Mouse (Mus musculus): ENCODE data around the gene Rccd1. TPM values are rescaled to one million over a fixed set of nuclear protein-coding genes. Genes with fewer than 3 reads are reported as not detected.
"Not testable (repeated sequence)": the region's sequence is repeated elsewhere in the genome, so short reads cannot be mapped to it uniquely, and the experiment has no call there.

Gene Rccd1
- polyA plus RNA-seq, 1 experiment from 2014 or later = 13.9 TPM

GRCm38 (mm10) chr7:80325292-80325868 lies 1.1 kb upstream of the Rccd1 start:
- no peak overlapping the region for H3K4me2 ChIP-seq
- no peak overlapping the region for H3K9ac ChIP-seq (replicated peaks)
- WGBS = 93% methylated on average over 16 of the region's 16 CpGs
- H3K9me3 ChIP-seq = no peaks in the 10 kb centered on the region
- H3K4me1 ChIP-seq (replicated peaks) = peaks cover 13% of the 10 kb centered on the region
- peak overlapping the region; percentile 45; the same call in 1 of the 2 replicates for H3K27ac ChIP-seq
- no peak for ATAC-seq (ENCODE audit: insufficient number of reproducible peaks, insufficient read depth, low FRiP score, low TSS enrichment, low read depth)
- peaks cover 62% of the 10 kb centered on the region for H3K36me3 ChIP-seq
- H3K27me3 ChIP-seq = no peaks in the 10 kb centered on the region
- no peak overlapping the region for H3K4me3 ChIP-seq (replicated peaks)

- Histone ChIP-seq H3K27ac (peak overlapping the region; percentile 45; the same call in 1 of the 2 replicates), H3K4me1 (replicated peaks) (peaks cover 13% of the 10 kb centered on the region), H3K36me3 (peaks cover 62% of the 10 kb centered on the region)
- ATAC-seq (ENCODE audit: insufficient number of reproducible peaks, insufficient read depth, low FRiP score, low TSS enrichment, low read depth); H3K9me3 ChIP-seq; H3K27me3 ChIP-seq; H3K4me2 ChIP-seq; H3K4me3 ChIP-seq (replicated peaks); H3K9ac ChIP-seq (replicated peaks): not testable (repeated sequence)
- WGBS = 50% methylated on average over 5 of the region's 5 CpGs
These were observed 514 bp upstream of the Rccd1 start for GRCm38 (mm10) chr7:80324816-80325119.

- H3K36me3 ChIP-seq = peaks cover 61% of the 10 kb centered on the region
- H3K27me3 ChIP-seq = no peaks in the 10 kb centered on the region
- H3K9ac ChIP-seq (replicated peaks) = peak overlapping the region; percentile 58
- 18% methylated on average over 8 of the region's 8 CpGs for WGBS
- H3K4me2 ChIP-seq = peak overlapping the region; percentile 72
- no peak for ATAC-seq (ENCODE audit: insufficient number of reproducible peaks, insufficient read depth, low FRiP score, low TSS enrichment, low read depth)
- H3K4me3 ChIP-seq (replicated peaks) = peak overlapping the region; percentile 61
- H3K9me3 ChIP-seq = no peaks in the 10 kb centered on the region
- peak overlapping the region; percentile 82; the same call in 1 of the 2 replicates for H3K27ac ChIP-seq
- H3K4me1 ChIP-seq (replicated peaks) = peaks cover 13% of the 10 kb centered on the region
These were observed 918 bp downstream of the Rccd1 start for GRCm38 (mm10) chr7:80323336-80323735.

- H3K4me3 ChIP-seq (replicated peaks) = no peak overlapping the region
- H3K4me2 ChIP-seq = no peak overlapping the region
- H3K9me3 ChIP-seq = no peaks in the 10 kb centered on the region
- 80% methylated on average over 19 of the region's 19 CpGs for WGBS
- H3K27ac ChIP-seq = no peak overlapping the region
- peaks cover 56% of the 10 kb centered on the region for H3K36me3 ChIP-seq
- H3K27me3 ChIP-seq = no peaks in the 10 kb centered on the region
- H3K4me1 ChIP-seq (replicated peaks) = peaks cover 10% of the 10 kb centered on the region
- ATAC-seq (ENCODE audit: insufficient number of reproducible peaks, insufficient read depth, low FRiP score, low TSS enrichment, low read depth) = no peak
- no peak overlapping the region for H3K9ac ChIP-seq (replicated peaks)
These were observed 4.3 kb downstream of the Rccd1 start for GRCm38 (mm10) chr7:80319846-80320496.

GRCm38 (mm10) chr7:80318670-80319069 lies 5.6 kb downstream of the Rccd1 start:
- Histone ChIP-seq H3K27me3 (no peaks in the 10 kb centered on the region), H3K4me1 (replicated peaks) (peaks cover 9% of the 10 kb centered on the region), H3K9me3 (no peaks in the 10 kb centered on the region), H3K9ac (replicated peaks) (no peak overlapping the region), H3K4me2 (no peak overlapping the region), H3K36me3 (peaks cover 69% of the 10 kb centered on the region), H3K27ac (0 out of 2 replicates have a peak overlapping the region, but pooled peaks have one; percentile 20), H3K4me3 (replicated peaks) (no peak overlapping the region)
- WGBS = 94% methylated on average over 4 of the region's 4 CpGs
- no peak for ATAC-seq (ENCODE audit: insufficient number of reproducible peaks, insufficient read depth, low FRiP score, low TSS enrichment, low read depth)

- H3K4me2 ChIP-seq = no peak overlapping the region
- H3K4me3 ChIP-seq (replicated peaks) = no peak overlapping the region
- no peak for ATAC-seq (ENCODE audit: insufficient number of reproducible peaks, insufficient read depth, low FRiP score, low TSS enrichment, low read depth)
- no peaks in the 10 kb centered on the region for H3K4me1 ChIP-seq (replicated peaks)
- no peak overlapping the region for H3K27ac ChIP-seq
- 76% methylated on average over 1 of the region's 1 CpGs for WGBS
- no peaks in the 10 kb centered on the region for H3K27me3 ChIP-seq
- no peak overlapping the region for H3K9ac ChIP-seq (replicated peaks)
- H3K9me3 ChIP-seq = no peaks in the 10 kb centered on the region
- H3K36me3 ChIP-seq = peaks cover 79% of the 10 kb centered on the region
These were observed 6.7 kb downstream of the Rccd1 start for GRCm38 (mm10) chr7:80317439-80318115.

GRCm38 (mm10) chr7:80315733-80316132 lies 8.5 kb downstream of the Rccd1 start:
- Histone ChIP-seq H3K4me2 (no peak overlapping the region), H3K9me3 (no peaks in the 10 kb centered on the region), H3K9ac (replicated peaks) (no peak overlapping the region), H3K27ac (no peak overlapping the region), H3K4me3 (replicated peaks) (no peak overlapping the region), H3K36me3 (peaks cover 93% of the 10 kb centered on the region), H3K4me1 (replicated peaks) (no peaks in the 10 kb centered on the region), H3K27me3 (no peaks in the 10 kb centered on the region)
- 80% methylated on average over 2 of the region's 2 CpGs for WGBS
- no peak for ATAC-seq (ENCODE audit: insufficient number of reproducible peaks, insufficient read depth, low FRiP score, low TSS enrichment, low read depth)

- 83% methylated on average over 7 of the region's 7 CpGs for WGBS
These were observed 13.5 kb downstream of the Rccd1 start for GRCm38 (mm10) chr7:80310771-80311170.

GRCm38 (mm10) chr7:80307766-80308165 lies 16.5 kb downstream of the Rccd1 start:
- no peaks in the 10 kb centered on the region for H3K27me3 ChIP-seq
- ATAC-seq (ENCODE audit: insufficient number of reproducible peaks, insufficient read depth, low FRiP score, low TSS enrichment, low read depth) = no peak
- 83% methylated on average over 3 of the region's 3 CpGs for WGBS

More at GRCm38 (mm10) chr7:80310771-80311170, 13.5 kb downstream of the Rccd1 start:
- ATAC-seq (ENCODE audit: insufficient number of reproducible peaks, insufficient read depth, low FRiP score, low TSS enrichment, low read depth) = no peak
- H3K9me3 ChIP-seq = no peaks in the 10 kb centered on the region
- no peak overlapping the region for H3K4me2 ChIP-seq
- H3K36me3 ChIP-seq = peaks cover 97% of the 10 kb centered on the region
- no peak overlapping the region for H3K27ac ChIP-seq
- H3K27me3 ChIP-seq = no peaks in the 10 kb centered on the region
- H3K4me3 ChIP-seq (replicated peaks) = no peak overlapping the region
- no peaks in the 10 kb centered on the region for H3K4me1 ChIP-seq (replicated peaks)
- H3K9ac ChIP-seq (replicated peaks) = no peak overlapping the region

GRCm38 (mm10) chr7:80301522-80301921 lies 22.7 kb downstream of the Rccd1 start:
- Histone ChIP-seq H3K27ac (no peak overlapping the region), H3K9ac (replicated peaks) (no peak overlapping the region), H3K36me3 (peaks cover 80% of the 10 kb centered on the region), H3K27me3 (no peaks in the 10 kb centered on the region), H3K4me2 (no peak overlapping the region), H3K4me1 (replicated peaks) (peaks cover 9% of the 10 kb centered on the region), H3K4me3 (replicated peaks) (no peak overlapping the region), H3K9me3 (no peaks in the 10 kb centered on the region)
- ATAC-seq (ENCODE audit: insufficient number of reproducible peaks, insufficient read depth, low FRiP score, low TSS enrichment, low read depth) = no peak
- 81% methylated on average over 2 of the region's 2 CpGs for WGBS

More at GRCm38 (mm10) chr7:80307766-80308165, 16.5 kb downstream of the Rccd1 start:
- Histone ChIP-seq H3K4me3 (replicated peaks) (no peak overlapping the region), H3K4me2 (no peak overlapping the region), H3K9ac (replicated peaks) (no peak overlapping the region), H3K27ac (no peak overlapping the region), H3K4me1 (replicated peaks) (no peaks in the 10 kb centered on the region), H3K9me3 (no peaks in the 10 kb centered on the region), H3K36me3 (peaks cover 95% of the 10 kb centered on the region)

- no peaks in the 10 kb centered on the region for H3K9me3 ChIP-seq
- no peak overlapping the region for H3K4me3 ChIP-seq (replicated peaks)
- no peaks in the 10 kb centered on the region for H3K27me3 ChIP-seq
- H3K36me3 ChIP-seq = peaks cover 61% of the 10 kb centered on the region
- no peak overlapping the region for H3K27ac ChIP-seq
- no peak overlapping the region for H3K4me2 ChIP-seq
- no peak overlapping the region for H3K9ac ChIP-seq (replicated peaks)
- no peak for ATAC-seq (ENCODE audit: insufficient number of reproducible peaks, insufficient read depth, low FRiP score, low TSS enrichment, low read depth)
- 97% methylated on average over 3 of the region's 3 CpGs for WGBS
- peaks cover 22% of the 10 kb centered on the region for H3K4me1 ChIP-seq (replicated peaks)
These were observed 24.7 kb downstream of the Rccd1 start for GRCm38 (mm10) chr7:80299568-80299967.

Data from limb, embryonic 12.5 days (tissue).